Comparison of ENCODE assay signal across 28 mouse cellular contexts in genomic region chr7:44546274-44546673, GRCm38 (mm10). TPM values are rescaled to one million over a fixed set of nuclear protein-coding genes. Genes with fewer than 3 reads are reported as not detected.
DNase-seq lines count a peak whose midpoint lies in the region; ATAC-seq and TF ChIP-seq lines count a peak whose summit lies in the region.
"Had no signal": no experiment of that assay in that cellular context is flagged by ENCODE, and none has a peak within 500 bp of the region (broad histone marks: within the 10 kb centered on the region; RNA-seq: fewer than 3 reads in every experiment).

No protein-coding gene starts in this region.

- H3K4me2 ChIP-seq in midbrain, embryonic 11.5 days: no peak overlapping the region
- no peak overlapping the region for H3K4me2 ChIP-seq in midbrain, postnatal 0 days (ENCODE audit: low read depth, low read length, poor library complexity, severe bottlenecking)
- no peak overlapping the region for H3K4me2 ChIP-seq in CH12.LX (ENCODE audit: insufficient read depth, low read depth, poor library complexity, severe bottlenecking)
- H3K4me2 ChIP-seq: embryonic facial prominence, embryonic 15.5 days had no signal

- H3K27me3 ChIP-seq in midbrain, embryonic 11.5 days (ENCODE audit: control insufficient read depth, insufficient read depth, low read length): no peaks in the 10 kb centered on the region
- H3K27me3 ChIP-seq in midbrain, postnatal 0 days (ENCODE audit: insufficient read depth, low read length): no peaks in the 10 kb centered on the region
- H3K27me3 ChIP-seq in CH12.LX (replicated peaks): no peaks in the 10 kb centered on the region
- H3K27me3 ChIP-seq in splenic B cell, adult 2 months (ENCODE audit: control insufficient read depth, insufficient read depth, low read length, poor library complexity, severe bottlenecking): no peaks in the 10 kb centered on the region
- H3K27me3 ChIP-seq: embryonic facial prominence, embryonic 13.5 days; embryonic facial prominence, embryonic 15.5 days; forebrain, embryonic 12.5 days had no signal

- no peak overlapping the region for H3K4me3 ChIP-seq in midbrain, embryonic 11.5 days (ENCODE audit: low read depth, low read length)
- no peak overlapping the region for H3K4me3 ChIP-seq in midbrain, postnatal 0 days (ENCODE audit: low read depth, low read length)
- no peak overlapping the region for H3K4me3 ChIP-seq in CH12.LX (replicated peaks in 1 of 3; ENCODE audit: low read depth in 2 of 3, low read length in 2 of 3, poor library complexity in 1 of 3)
- H3K4me3 ChIP-seq: embryonic facial prominence, embryonic 15.5 days had no signal

- no peak for TF ChIP-seq EP300 in CH12.LX (IDR thresholded peaks at IDR 0.05; ENCODE audit: low read length)

- DNase-seq in midbrain, embryonic 11.5 days (ENCODE audit: low spot score, missing footprints): peak; percentile 33
- DNase-seq in midbrain, postnatal 0 days (ENCODE audit: low spot score): no peak
- DNase-seq in A20 (ENCODE audit: low read depth, low spot score): peak; percentile 56
- DNase-seq in CH12.LX (ENCODE audit: extremely low read depth): peak; percentile 45
- DNase-seq in splenic B cell, adult 2 months (ENCODE audit: low read depth, low spot score): peak; percentile 74
- no peak for DNase-seq in urinary bladder, postnatal 14 days (ENCODE audit: low spot score)
- DNase-seq in ovary, postnatal 10 days (ENCODE audit: low spot score): no peak
- DNase-seq: adrenal gland, adult 2 months; adrenal gland, postnatal 10 days; adrenal gland, postnatal 25 days; cerebellum, adult 18-20 months; cerebellum, adult 8-10 months; cerebellum, adult 9-11 months; cerebellum, postnatal 14 days; cerebellum, postnatal 36 days; embryo, embryonic 11 days had no signal

- H3K9me3 ChIP-seq in midbrain, embryonic 11.5 days (ENCODE audit: control insufficient read depth, low read length): 0 out of 2 replicates have a peak, but pooled peaks cover 3% of the 10 kb centered on the region
- H3K9me3 ChIP-seq in midbrain, postnatal 0 days (ENCODE audit: low read length): no peaks in the 10 kb centered on the region
- H3K9me3 ChIP-seq in CH12.LX (replicated peaks; ENCODE audit: low read length): peaks cover 3% of the 10 kb centered on the region
- H3K9me3 ChIP-seq: embryonic facial prominence, embryonic 13.5 days; embryonic facial prominence, embryonic 15.5 days; forebrain, embryonic 12.5 days had no signal

- no peak for TF ChIP-seq POLR2A in CH12.LX (IDR thresholded peaks at IDR 0.05; ENCODE audit: low read depth, low read length)

- in situ Hi-C loops in CH12.LX (cut with MboI; ENCODE audit: low pct_ligation_motif_present, low pct_unique_long_range_greater_than_20kb, low sequenced_read_pairs): no loop called here

- dilution Hi-C loops in CH12.LX (cut with MboI; ENCODE audit: extremely low pct_ligation_motif_present, extremely low pct_unique_long_range_greater_than_20kb, low sequenced_read_pairs): no loop called here

- H3K27ac ChIP-seq in midbrain, embryonic 11.5 days (ENCODE audit: low read depth, low read length): no peak overlapping the region
- H3K27ac ChIP-seq in midbrain, postnatal 0 days (ENCODE audit: low read depth, low read length): no peak overlapping the region
- H3K27ac ChIP-seq in CH12.LX (ENCODE audit: insufficient read depth, low read depth): no peak overlapping the region
- H3K27ac ChIP-seq: embryonic facial prominence, embryonic 13.5 days; embryonic facial prominence, embryonic 15.5 days; forebrain, embryonic 10.5 days; forebrain, embryonic 12.5 days had no signal

- peaks cover 21% of the 10 kb centered on the region for H3K36me3 ChIP-seq in midbrain, embryonic 11.5 days (ENCODE audit: control insufficient read depth, insufficient read depth, low read length)
- peaks cover 19% of the 10 kb centered on the region for H3K36me3 ChIP-seq in midbrain, postnatal 0 days (ENCODE audit: insufficient read depth, low read length)
- H3K36me3 ChIP-seq in CH12.LX (replicated peaks in 1 of 2; ENCODE audit: control insufficient read depth in 1 of 2, insufficient read depth in 1 of 2, low read length in 1 of 2): peaks cover 40 to 63% of the 10 kb centered on the region in 2 experiments
- peaks cover 19% of the 10 kb centered on the region for H3K36me3 ChIP-seq in splenic B cell, adult 2 months (ENCODE audit: control insufficient read depth, insufficient read depth, low read length, poor library complexity, severe bottlenecking)

- no peak for TF ChIP-seq RAD21 in CH12.LX (IDR thresholded peaks at IDR 0.05; ENCODE audit: low read depth, low read length)

- WGBS in midbrain, embryonic 11.5 days: 96% methylated on average over 3 of the region's 3 CpGs
- WGBS in midbrain, postnatal 0 days: 96% methylated on average over 3 of the region's 3 CpGs

- H3K9ac ChIP-seq in midbrain, embryonic 11.5 days (ENCODE audit: low read length): no peak overlapping the region
- no peak overlapping the region for H3K9ac ChIP-seq in midbrain, postnatal 0 days (replicated peaks; ENCODE audit: low read length, poor library complexity, severe bottlenecking)
- H3K9ac ChIP-seq in CH12.LX (ENCODE audit: insufficient read depth, low read depth): no peak overlapping the region
- H3K9ac ChIP-seq: embryonic facial prominence, embryonic 15.5 days had no signal

- H3K79me2 ChIP-seq in CH12.LX (replicated peaks; ENCODE audit: control insufficient read depth, extremely low read depth, insufficient read depth, poor library complexity, severe bottlenecking): peaks cover 10% of the 10 kb centered on the region; the same call in 1 of the 2 replicates

- no peak for TF ChIP-seq CTCF in midbrain, postnatal 0 days (IDR thresholded peaks at IDR 0.05)
- no peak for TF ChIP-seq CTCF in CH12.LX (conservative IDR thresholded peaks at IDR 0.05 in 1 of 2, IDR thresholded peaks at IDR 0.05 in 1 of 2; ENCODE audit: low read depth in 2 of 2, low read length in 2 of 2)

- H3K4me1 ChIP-seq in midbrain, embryonic 11.5 days (ENCODE audit: control insufficient read depth, insufficient read depth, low read length): peaks cover 11% of the 10 kb centered on the region
- H3K4me1 ChIP-seq in midbrain, postnatal 0 days (ENCODE audit: insufficient read depth, low read length): 0 out of 2 replicates have a peak, but pooled peaks cover 8% of the 10 kb centered on the region
- H3K4me1 ChIP-seq in CH12.LX (ENCODE audit: control insufficient read depth in 1 of 2, insufficient read depth in 2 of 2): peaks cover 12 to 44% of the 10 kb centered on the region in 2 experiments

- no peak for ATAC-seq in midbrain, embryonic 11.5 days (ENCODE audit: low FRiP score)
- ATAC-seq in midbrain, postnatal 0 days (ENCODE audit: low FRiP score): no peak
- ATAC-seq: CD4-positive, CD25-positive, alpha-beta regulatory T cell, adult 4 months; forebrain, embryonic 14.5 days; forebrain, embryonic 16.5 days had no signal

TF ChIP-seq in CH12.LX, 34 proteins besides CTCF, POLR2A, EP300 and RAD21:
- TF ChIP-seq TBP (conservative IDR thresholded peaks at IDR 0.05; ENCODE audit: low read depth, low read length): no peak
- TF ChIP-seq MYC (IDR thresholded peaks at IDR 0.05; ENCODE audit: low read depth, low read length): no peak
- TF ChIP-seq ETS1 (conservative IDR thresholded peaks at IDR 0.05; ENCODE audit: low read depth, low read length): peak; percentile 55
- no peak for TF ChIP-seq MAFK (IDR thresholded peaks at IDR 0.05; ENCODE audit: insufficient replicate concordance, low read length)
- peak; percentile 55 for TF ChIP-seq BHLHE40 (IDR thresholded peaks at IDR 0.05; ENCODE audit: low read depth, low read length)
- no peak for TF ChIP-seq CHD1 (IDR thresholded peaks at IDR 0.05; ENCODE audit: low read depth, low read length)

RNA-seq across cellular contexts. Expression of gene Pold1, which starts 2.4 kb away (rescaled TPM):
- polyA plus RNA-seq in midbrain, embryonic 11.5 days (2014; fragmentation: Nextera tagmentation; extraction: Ambion mirVana): 51.8 and 58.5 TPM in 2 replicates
- total RNA-seq in midbrain, postnatal 0 days (2014; rRNA removed): 12.9 and 17.5 TPM in 2 replicates
- polyA plus RNA-seq in midbrain, postnatal 0 days (2015; fragmentation: Nextera tagmentation; extraction: Ambion mirVana): 8.8 and 9.6 TPM in 2 replicates
- total RNA-seq in CH12.LX (2012; rRNA removed): 103 and 131 TPM in 2 replicates
- total RNA-seq in CH12.LX (2014; rRNA removed): 44.2 and 49.3 TPM in 2 replicates
- polyA plus RNA-seq in CH12.LX (2012; ENCODE audit: insufficient read length, low read depth): 61.4 and 67.6 TPM in 2 replicates

RNA-seq across cellular contexts. Expression of gene Nr1h2, which starts 7.5 kb away (rescaled TPM):
- 63.8 and 69.6 TPM in 2 replicates for polyA plus RNA-seq in midbrain, embryonic 11.5 days (2014; fragmentation: Nextera tagmentation; extraction: Ambion mirVana)
- total RNA-seq in midbrain, postnatal 0 days (2014; rRNA removed): 46.8 and 47.7 TPM in 2 replicates
- 41.2 and 48.0 TPM in 2 replicates for polyA plus RNA-seq in midbrain, postnatal 0 days (2015; fragmentation: Nextera tagmentation; extraction: Ambion mirVana)
- total RNA-seq in CH12.LX (2012; rRNA removed) (36.8 and 50.0 TPM in 2 replicates), CH12.LX (2014; rRNA removed) (13.9 and 14.2 TPM in 2 replicates)
- 40.5 and 43.8 TPM in 2 replicates for polyA plus RNA-seq in CH12.LX (2012; ENCODE audit: insufficient read length, low read depth)

RNA-seq across cellular contexts. Expression of gene Spib, which starts 14.4 kb away (rescaled TPM):
- 0.07 TPM in 1 of 2 replicates, not detected in the other for polyA plus RNA-seq in midbrain, embryonic 11.5 days (2014; fragmentation: Nextera tagmentation; extraction: Ambion mirVana)
- total RNA-seq in midbrain, postnatal 0 days (2014; rRNA removed): 0.19 TPM in 1 of 2 replicates, not detected in the other
- polyA plus RNA-seq in midbrain, postnatal 0 days (2015; fragmentation: Nextera tagmentation; extraction: Ambion mirVana): 0.14 TPM in 1 of 2 replicates, not detected in the other
- 135 and 200 TPM in 2 replicates for total RNA-seq in CH12.LX (2012; rRNA removed)
- total RNA-seq in CH12.LX (2014; rRNA removed): 162 and 194 TPM in 2 replicates
- 279 and 336 TPM in 2 replicates for polyA plus RNA-seq in CH12.LX (2012; ENCODE audit: insufficient read length, low read depth)
- total RNA-seq: common myeloid progenitor, adult 5-6 weeks had no signal
- polyA plus RNA-seq: embryonic facial prominence, embryonic 11.5 days; forebrain, embryonic 10.5 days; forebrain, embryonic 12.5 days; forebrain, embryonic 14.5 days; forebrain, embryonic 16.5 days had no signal

RNA-seq across cellular contexts. Expression of gene Mybpc2, which starts 21.8 kb away (rescaled TPM):
- polyA plus RNA-seq in midbrain, embryonic 11.5 days (2014; fragmentation: Nextera tagmentation; extraction: Ambion mirVana): 0.07 TPM in 1 of 2 replicates, not detected in the other
- total RNA-seq in midbrain, postnatal 0 days (2014; rRNA removed): 0.27 and 0.38 TPM in 2 replicates
- polyA plus RNA-seq in midbrain, postnatal 0 days (2015; fragmentation: Nextera tagmentation; extraction: Ambion mirVana): 0.28 and 0.34 TPM in 2 replicates
- total RNA-seq in CH12.LX (2012; rRNA removed) (3.0 and 5.0 TPM in 2 replicates), CH12.LX (2014; rRNA removed) (2.0 TPM in 2 replicates)
- 8.3 and 8.6 TPM in 2 replicates for polyA plus RNA-seq in CH12.LX (2012; ENCODE audit: insufficient read length, low read depth)
- total RNA-seq: adrenal gland, postnatal 25 days; common myeloid progenitor, adult 5-6 weeks; MEL had no signal
- polyA plus RNA-seq: adrenal gland, adult 2 months; brain, embryonic 14.5 days; CD4-positive, CD25-positive, alpha-beta regulatory T cell, adult 4 months; embryonic facial prominence, embryonic 11.5 days; erythroblast, embryonic 14.5 days had no signal

RNA-seq across cellular contexts. Expression of gene Napsa, which starts 25.9 kb away (rescaled TPM):
- 0.21 and 0.33 TPM in 2 replicates for polyA plus RNA-seq in midbrain, embryonic 11.5 days (2014; fragmentation: Nextera tagmentation; extraction: Ambion mirVana)
- total RNA-seq in midbrain, postnatal 0 days (2014; rRNA removed): not detected in 2 replicates
- polyA plus RNA-seq in midbrain, postnatal 0 days (2015; fragmentation: Nextera tagmentation; extraction: Ambion mirVana): 0.79 and 0.82 TPM in 2 replicates
- 194 and 200 TPM in 2 replicates for total RNA-seq in CH12.LX (2012; rRNA removed)
- 133 and 175 TPM in 2 replicates for total RNA-seq in CH12.LX (2014; rRNA removed)
- polyA plus RNA-seq in CH12.LX (2012; ENCODE audit: insufficient read length, low read depth): 239 and 253 TPM in 2 replicates
- total RNA-seq: MEL had no signal

Comparison
In these comparisons a context has a peak if more than half of its experiments do, and no peak if none do; other contexts are left out.
1. DNase-seq: peak in midbrain, embryonic 11.5 days (single experiment), A20 (single experiment), CH12.LX (single experiment) and splenic B cell, adult 2 months (single experiment); none in midbrain, postnatal 0 days (single experiment), urinary bladder, postnatal 14 days (single experiment) and ovary, postnatal 10 days (single experiment).
2. RNA of gene Spib, which starts 14.4 kb away (polyA plus RNA-seq): 279 to 336 TPM in CH12.LX; 0.14 TPM in midbrain, postnatal 0 days and 0.07 TPM in midbrain, embryonic 11.5 days; every median in the first group is over 100 times any median in the second.